Mouse (Mus musculus): ENCODE measurements around the gene Mrtfb. TPM values are rescaled to one million over a fixed set of nuclear protein-coding genes. Genes with fewer than 3 reads are reported as not detected.

Mrtfb gene
- 0.67 and 0.77 TPM in 2 replicates for polyA plus RNA-seq (2012)

- TF ChIP-seq GATA1 (IDR thresholded peaks at IDR 0.05; ENCODE audit: low read length), result no peak
Measured at GRCm38 (mm10) chr16:13255855-13256635, at the start of gene Mrtfb. Gene Mrtfb (plus strand): TSS chr16:13256481.

GRCm38 (mm10) chr16:13207649-13208048 is 48.6 kb upstream of the Mrtfb start:
- TF ChIP-seq GATA1 (IDR thresholded peaks at IDR 0.05; ENCODE audit: low read length), result no peak

GRCm38 (mm10) chr16:13208087-13208486 is 48.2 kb upstream of the Mrtfb start:
- no peak for TF ChIP-seq GATA1 (IDR thresholded peaks at IDR 0.05; ENCODE audit: low read length)

- no peak for TF ChIP-seq GATA1 (IDR thresholded peaks at IDR 0.05; ENCODE audit: low read length)
Measured at GRCm38 (mm10) chr16:13212781-13213180, 43.5 kb upstream of the Mrtfb start.

GRCm38 (mm10) chr16:13216116-13216952 is 39.9 kb upstream of the Mrtfb start:
- TF ChIP-seq GATA1 (IDR thresholded peaks at IDR 0.05; ENCODE audit: low read length), result no peak

DNA sequence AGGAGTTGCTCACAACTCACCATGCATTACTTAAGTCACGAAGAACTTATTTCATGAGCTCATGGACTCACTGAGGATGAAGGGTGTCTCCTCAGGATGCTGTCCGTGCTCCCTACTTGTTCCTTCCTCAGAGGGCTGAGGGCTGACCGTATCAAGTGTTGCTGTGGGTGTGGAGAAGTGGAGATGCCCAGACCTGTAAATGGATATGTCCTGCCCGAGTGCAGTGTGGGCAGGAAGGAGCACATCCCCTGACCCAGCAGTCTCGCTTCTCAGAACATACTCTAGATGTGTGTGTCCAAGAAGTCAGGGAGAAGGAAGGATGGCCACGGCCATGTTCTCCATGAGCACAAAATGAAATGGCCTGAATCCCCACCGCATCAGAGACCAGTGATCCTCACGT is 38.3 kb upstream of the Mrtfb start:
- no peak for TF ChIP-seq GATA1 (IDR thresholded peaks at IDR 0.05; ENCODE audit: low read length)

DNA sequence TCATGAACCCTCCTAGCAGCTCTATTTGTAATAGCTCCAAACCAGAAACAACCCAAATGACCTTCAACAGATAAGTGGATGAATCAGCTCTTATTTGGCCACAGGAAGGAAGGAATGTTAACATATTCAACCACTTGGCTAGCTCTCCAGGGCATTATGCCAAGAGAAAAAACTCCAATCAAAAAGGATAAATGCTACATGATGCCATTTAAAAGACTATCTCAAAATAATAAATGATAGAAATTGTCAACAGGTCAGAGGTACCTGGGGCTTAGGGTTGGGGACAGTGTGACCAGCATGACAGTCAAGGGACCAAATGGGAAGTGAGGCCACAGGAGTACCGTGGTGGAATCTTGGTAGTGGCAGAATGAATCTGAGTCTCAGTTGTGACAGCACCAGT is 34.8 kb upstream of the Mrtfb start:
- TF ChIP-seq GATA1 (IDR thresholded peaks at IDR 0.05; ENCODE audit: low read length), result no peak

DNA sequence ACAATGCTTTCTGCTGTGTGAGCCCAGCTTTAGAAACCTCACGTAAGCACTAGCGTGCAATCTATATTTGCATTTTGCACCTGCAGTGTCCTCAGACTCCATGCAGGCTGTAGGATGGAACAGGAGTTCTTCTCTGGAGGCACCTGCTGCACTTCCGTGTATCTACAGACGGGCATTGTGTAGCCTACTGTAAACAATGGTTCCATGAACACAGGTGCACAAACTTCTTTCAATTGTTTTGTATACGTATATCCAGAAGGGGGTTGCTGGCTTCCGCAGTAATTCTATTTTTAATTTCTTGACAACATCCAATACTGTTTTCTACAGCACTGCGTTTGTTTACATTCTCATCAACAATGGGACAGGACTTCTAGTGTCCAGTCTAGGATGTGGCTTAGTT is 24.2 kb upstream of the Mrtfb start:
- TF ChIP-seq GATA1 (IDR thresholded peaks at IDR 0.05; ENCODE audit: low read length), result no peak

GRCm38 (mm10) chr16:13232912-13233802 is 23.1 kb upstream of the Mrtfb start:
- no peak for TF ChIP-seq GATA1 (IDR thresholded peaks at IDR 0.05; ENCODE audit: low read length)

- TF ChIP-seq GATA1 (IDR thresholded peaks at IDR 0.05; ENCODE audit: low read length), result no peak
Measured at GRCm38 (mm10) chr16:13239039-13239438, 17.2 kb upstream of the Mrtfb start.

GRCm38 (mm10) chr16:13239544-13239943 is 16.7 kb upstream of the Mrtfb start:
- no peak for TF ChIP-seq GATA1 (IDR thresholded peaks at IDR 0.05; ENCODE audit: low read length)

DNA sequence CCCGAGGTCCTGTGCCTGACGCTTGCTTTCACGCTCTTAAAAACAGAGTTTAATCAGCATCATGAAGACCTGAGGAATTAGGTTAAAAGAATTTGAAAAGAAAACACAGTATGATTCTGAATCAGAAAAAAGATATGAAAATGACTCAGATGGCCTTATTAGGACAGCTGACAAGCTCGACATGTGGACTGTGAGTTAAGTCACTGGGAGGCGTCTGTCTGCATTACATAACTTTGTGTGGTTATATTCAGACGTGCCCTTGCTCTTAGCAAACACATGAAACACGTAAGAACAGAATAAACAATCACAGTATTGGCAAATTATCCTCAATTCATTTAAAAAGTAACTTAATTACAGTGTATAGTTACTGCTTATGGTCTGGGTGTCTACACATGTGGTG is 16.0 kb upstream of the Mrtfb start:
- no peak for TF ChIP-seq GATA1 (IDR thresholded peaks at IDR 0.05; ENCODE audit: low read length)

- TF ChIP-seq GATA1 (IDR thresholded peaks at IDR 0.05; ENCODE audit: low read length), result no peak
Measured at GRCm38 (mm10) chr16:13245658-13246057, 10.6 kb upstream of the Mrtfb start.

DNA sequence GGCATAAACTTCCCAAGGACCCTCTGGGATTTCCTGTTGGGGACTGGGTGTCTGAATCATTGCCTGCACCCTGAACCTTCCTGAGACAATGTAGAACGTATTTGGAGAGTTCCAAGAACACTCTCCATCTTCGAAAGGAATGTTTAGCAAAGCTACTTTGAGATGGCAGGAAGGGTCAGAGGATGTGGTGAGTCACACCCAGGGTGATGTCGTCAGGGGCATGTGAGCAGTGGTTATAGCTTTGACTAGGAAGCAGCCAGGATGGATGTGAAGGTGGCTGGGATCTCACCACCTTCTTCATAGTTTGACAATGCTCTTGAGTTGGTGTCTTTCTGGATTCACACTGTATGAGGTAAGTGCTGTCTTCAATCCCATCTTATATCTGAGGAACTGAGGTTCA is 9.4 kb upstream of the Mrtfb start:
- TF ChIP-seq GATA1 (IDR thresholded peaks at IDR 0.05; ENCODE audit: low read length), result no peak

DNA sequence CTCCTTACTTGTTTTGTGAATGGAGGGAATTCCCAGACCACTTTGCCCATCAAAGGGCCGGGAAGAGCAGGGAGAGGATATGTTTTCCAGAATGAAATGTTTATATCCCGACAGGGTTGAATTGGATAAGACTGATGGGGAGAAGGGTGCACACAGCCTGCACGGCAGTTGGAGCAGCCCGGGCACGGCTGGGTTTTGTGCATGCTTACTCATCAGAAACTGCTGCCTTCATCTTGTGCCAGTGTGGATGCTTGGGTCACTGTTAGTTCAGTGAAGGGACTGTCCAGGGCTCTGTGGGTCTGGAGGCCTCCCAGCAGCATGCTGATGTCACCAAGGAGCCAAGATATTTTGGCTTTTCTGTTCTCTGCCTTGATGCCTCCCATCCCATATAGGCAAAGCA is 6.2 kb upstream of the Mrtfb start:
- no peak for TF ChIP-seq GATA1 (IDR thresholded peaks at IDR 0.05; ENCODE audit: low read length)
